Mouse (Mus musculus): ENCODE data around the gene Adarb1.
"Not testable (repeated sequence)": the region's sequence is repeated elsewhere in the genome, so short reads cannot be mapped to it uniquely, and the experiment has no call there.

Adarb1 gene

GRCm38 (mm10) chr10:77314711-77315266 lies 103.3 kb downstream of the Adarb1 start:
- no peak for DNase-seq (ENCODE audit: low spot score)

GRCm38 (mm10) chr10:77308978-77309377 lies 109.1 kb downstream of the Adarb1 start:
- no peak for DNase-seq (ENCODE audit: low spot score)

GRCm38 (mm10) chr10:77305766-77306165 lies 112.3 kb downstream of the Adarb1 start:
- no peak for DNase-seq (ENCODE audit: low spot score)

GRCm38 (mm10) chr10:77304840-77305533 lies 113.1 kb downstream of the Adarb1 start:
- DNase-seq (ENCODE audit: low spot score), result no peak

GRCm38 (mm10) chr10:77304362-77304761 lies 113.7 kb downstream of the Adarb1 start:
- DNase-seq (ENCODE audit: low spot score), result no peak

GRCm38 (mm10) chr10:77300934-77301297 lies 117.2 kb downstream of the Adarb1 start:
- no peak for DNase-seq (ENCODE audit: low spot score)

- DNase-seq (ENCODE audit: low spot score), result no peak
Observed at GRCm38 (mm10) chr10:77300237-77300933, 117.7 kb downstream of the Adarb1 start.

- DNase-seq (ENCODE audit: low spot score), result no peak
Observed at GRCm38 (mm10) chr10:77299194-77299593, 118.9 kb downstream of the Adarb1 start.

GRCm38 (mm10) chr10:77298621-77299020 lies 119.4 kb downstream of the Adarb1 start:
- no peak for DNase-seq (ENCODE audit: low spot score)

GRCm38 (mm10) chr10:77294691-77295090 lies 123.4 kb downstream of the Adarb1 start:
- DNase-seq (ENCODE audit: low spot score), result no peak

- DNase-seq (ENCODE audit: low spot score), result no peak
Observed at GRCm38 (mm10) chr10:77290624-77291366, 127.3 kb downstream of the Adarb1 start.

- DNase-seq (ENCODE audit: low spot score), result no peak
Observed at GRCm38 (mm10) chr10:77289559-77289958, 128.5 kb downstream of the Adarb1 start.

GRCm38 (mm10) chr10:77288639-77289195 lies 129.4 kb downstream of the Adarb1 start:
- no peak for DNase-seq (ENCODE audit: low spot score)

GRCm38 (mm10) chr10:77287626-77288025 lies 130.4 kb downstream of the Adarb1 start:
- DNase-seq (ENCODE audit: low spot score), result no peak

GRCm38 (mm10) chr10:77284832-77285231 lies 133.2 kb downstream of the Adarb1 start:
- no peak for DNase-seq (ENCODE audit: low spot score)

GRCm38 (mm10) chr10:77282822-77283221 lies 135.2 kb downstream of the Adarb1 start:
- peak; percentile 84 for DNase-seq (ENCODE audit: low spot score)

- not testable (repeated sequence) for DNase-seq (ENCODE audit: low spot score)
Observed at GRCm38 (mm10) chr10:77282085-77282484, 136.0 kb downstream of the Adarb1 start.

GRCm38 (mm10) chr10:77273798-77274197 lies 144.3 kb downstream of the Adarb1 start:
- no peak for DNase-seq (ENCODE audit: low spot score)

GRCm38 (mm10) chr10:77272980-77273730 lies 144.9 kb downstream of the Adarb1 start:
- no peak for DNase-seq (ENCODE audit: low spot score)

GRCm38 (mm10) chr10:77269129-77269528 lies 148.9 kb downstream of the Adarb1 start:
- no peak for DNase-seq (ENCODE audit: low spot score)

- no peak for DNase-seq (ENCODE audit: low spot score)
Observed at GRCm38 (mm10) chr10:77267027-77267426, 151.0 kb downstream of the Adarb1 start.

GRCm38 (mm10) chr10:77266281-77266680 lies 151.8 kb downstream of the Adarb1 start:
- DNase-seq (ENCODE audit: low spot score), result no peak

Data from testis, postnatal 10 days (tissue).